Mouse (Mus musculus): ENCODE data around the gene Fzd9.

DNA sequence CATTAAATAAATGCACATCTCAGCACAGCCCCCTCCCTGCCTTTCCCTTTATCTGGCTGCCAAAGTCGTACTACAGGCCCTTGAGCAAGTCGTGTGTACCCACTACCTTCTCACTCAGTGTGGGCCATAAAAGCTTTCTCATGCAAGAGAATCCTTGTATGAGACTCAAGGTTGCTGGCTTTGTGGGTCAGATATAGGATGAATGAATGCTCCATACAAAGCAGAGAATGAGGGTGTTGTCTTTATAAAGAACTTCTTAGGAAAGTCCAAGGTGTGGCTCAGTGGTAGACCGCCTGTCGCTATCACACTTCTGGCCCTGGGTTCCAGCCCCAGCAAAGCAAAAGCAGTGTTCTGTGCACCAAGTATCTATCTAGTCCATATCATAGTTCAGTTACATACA, 4.5 kb downstream of the Fzd9 start:
- TF ChIP-seq CTCF (IDR thresholded peaks at IDR 0.05; ENCODE audit: control insufficient read depth, insufficient read depth, insufficient read length) (no peak), MAX (IDR thresholded peaks at IDR 0.05) (no peak), CEBPB (IDR thresholded peaks at IDR 0.05; ENCODE audit: low read depth) (no peak)
